Mouse (Mus musculus) testis, adult 2 months (tissue): ENCODE measurements around the gene Med8.

Experiments
- CTCF ChIP-seq: fragments of 200-500 bp; IDR thresholded peaks from 2 replicates; pipeline ENCODE4 v1.5.1; 2012; ENCODE audit warnings: low read depth, mild to moderate bottlenecking, inconsistent platforms, low read length, moderate library complexity; ENCODE audit not compliant: control insufficient read depth, insufficient read depth, insufficient replicate concordance
- POLR2A ChIP-seq: fragments of 200-500 bp; IDR thresholded peaks from 2 replicates; pipeline ENCODE4 v1.6.1; 2012; ENCODE audit warnings: low read depth, mild to moderate bottlenecking, inconsistent platforms, low read length, moderate library complexity; ENCODE audit not compliant: control insufficient read depth

DNA sequence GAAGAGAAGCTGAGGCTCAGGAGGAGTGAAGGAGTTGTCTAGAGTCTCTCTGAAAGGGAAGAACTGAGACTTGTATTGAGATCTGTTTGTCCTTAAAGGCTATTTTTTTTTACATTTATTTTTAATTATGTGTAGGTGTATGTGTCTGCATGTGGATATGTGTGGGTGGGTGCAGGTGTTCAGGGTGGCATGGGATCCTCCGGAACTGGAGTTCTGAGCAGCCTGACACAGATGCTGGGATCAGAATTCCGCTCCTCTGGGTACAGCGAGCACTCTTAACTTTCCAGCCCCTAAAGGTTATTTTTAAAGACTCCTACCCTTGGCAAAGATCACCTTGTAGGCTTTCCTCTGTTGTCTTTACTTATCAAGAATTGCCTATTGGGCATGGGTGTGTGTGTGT lies 55.8 kb downstream of the Med8 start:
- no peak for TF ChIP-seq CTCF
- no peak for TF ChIP-seq POLR2A
